Mouse (Mus musculus) bone marrow, adult 2 months (tissue): Measurements from ENCODE around the gene Fam151a. TPM values are rescaled to one million over a fixed set of nuclear protein-coding genes. Genes with fewer than 3 reads are reported as not detected.
A peak's percentile ranks its signal among the peaks of the same experiment; 100 is the strongest.
"Not testable (repeated sequence)": the region's sequence is repeated elsewhere in the genome, so short reads cannot be mapped to it uniquely, and the experiment has no call there.

ENCODE experiments used
- H3K27ac ChIP-seq: fragments of 200-500 bp; 2 replicates; pipeline ENCODE4 v1.5.1; 2012; ENCODE audit warnings: low read depth, mild to moderate bottlenecking, control low read depth, inconsistent platforms, low read length; ENCODE audit not compliant: control insufficient read depth, poor library complexity, insufficient read depth
- H3K4me1 ChIP-seq: fragments of 200-500 bp; 2 replicates; pipeline ENCODE4 v1.6.1; 2011; ENCODE audit warnings: low read length; ENCODE audit not compliant: control insufficient read depth, insufficient read depth
- H3K4me3 ChIP-seq: fragments of 200-500 bp; replicated peaks from 2 replicates; pipeline ENCODE3; 2011; ENCODE audit warnings: mild to moderate bottlenecking, low read depth, low read length, control low read depth; ENCODE audit not compliant: control insufficient read depth
- CTCF ChIP-seq: fragments of 200-500 bp; IDR thresholded peaks from 2 replicates; pipeline ENCODE4 v1.5.1; 2011; ENCODE audit warnings: low read length, control low read depth; ENCODE audit not compliant: control insufficient read depth, insufficient read depth
- POLR2A ChIP-seq: fragments of 200-500 bp; IDR thresholded peaks from 2 replicates; pipeline ENCODE4 v1.6.1; 2011; ENCODE audit warnings: low read depth, mild to moderate bottlenecking, control low read depth, low read length, borderline replicate concordance; ENCODE audit not compliant: control insufficient read depth
- WGBS: fragments of 180-500 bp; shearing (Covaris S2); methylation state at CpG from one replicate; pipeline ENCODE4 v1.1.7; 2018; 5-methylcytosine and 5-hydroxymethylcytosine counted together
- polyA plus RNA-seq: library from polyadenylated mRNA; stranded (reverse); fragments of >200 nt; gene quantifications from 2 replicates; pipeline ENCODE4 v1.2.4, GENCODE M21; 2011; ENCODE audit warnings: low replicate concordance; ENCODE audit not compliant: missing spikeins, insufficient read depth, insufficient read length

The Fam151a gene
- polyA plus RNA-seq, 1 experiment = not detected

GRCm38 (mm10) chr4:106749699-106750098, 16.0 kb downstream of the Fam151a start:
- no peak overlapping the region for H3K27ac ChIP-seq
- 63% methylated on average over 7 of the region's 7 CpGs for WGBS
- TF ChIP-seq POLR2A = no peak
- peak; percentile 41; the same call in 1 of the 2 replicates for TF ChIP-seq CTCF

GRCm38 (mm10) chr4:106751726-106752125, 18.0 kb downstream of the Fam151a start:
- TF ChIP-seq POLR2A = no peak
- no peak for TF ChIP-seq CTCF
- no peak overlapping the region for H3K4me3 ChIP-seq
- 93% methylated on average over 6 of the region's 6 CpGs for WGBS
- H3K4me1 ChIP-seq = no peaks in the 10 kb centered on the region
- H3K27ac ChIP-seq = no peak overlapping the region

More at GRCm38 (mm10) chr4:106749699-106750098, 16.0 kb downstream of the Fam151a start:
- Histone ChIP-seq H3K4me1 (no peaks in the 10 kb centered on the region), H3K4me3 (no peak overlapping the region)

DNA sequence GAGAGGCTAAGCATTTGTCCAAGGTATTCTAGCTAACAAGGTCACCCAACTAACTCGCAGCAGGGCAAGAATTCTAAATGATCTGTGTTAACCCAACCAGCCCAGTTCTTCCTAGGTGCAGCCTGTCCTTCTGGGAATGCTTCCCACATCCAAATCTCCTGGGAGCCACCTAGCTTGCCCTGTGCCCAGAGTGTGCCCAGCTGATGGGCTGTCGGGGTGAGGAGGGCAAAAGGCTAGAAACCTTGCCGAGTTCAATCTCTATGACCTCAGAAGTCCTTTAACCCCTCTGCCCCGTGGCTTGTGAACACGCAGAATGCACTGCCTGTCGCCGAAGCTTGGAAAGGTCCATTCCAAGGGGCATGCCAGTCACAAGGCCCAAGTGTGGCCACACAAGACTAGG, 30.5 kb downstream of the Fam151a start:
- no peaks in the 10 kb centered on the region for H3K4me1 ChIP-seq
- TF ChIP-seq CTCF (no peak), POLR2A (no peak)
- no peak overlapping the region for H3K27ac ChIP-seq
- WGBS = 76% methylated on average over 7 of the region's 7 CpGs
- H3K4me3 ChIP-seq = no peak overlapping the region

DNA sequence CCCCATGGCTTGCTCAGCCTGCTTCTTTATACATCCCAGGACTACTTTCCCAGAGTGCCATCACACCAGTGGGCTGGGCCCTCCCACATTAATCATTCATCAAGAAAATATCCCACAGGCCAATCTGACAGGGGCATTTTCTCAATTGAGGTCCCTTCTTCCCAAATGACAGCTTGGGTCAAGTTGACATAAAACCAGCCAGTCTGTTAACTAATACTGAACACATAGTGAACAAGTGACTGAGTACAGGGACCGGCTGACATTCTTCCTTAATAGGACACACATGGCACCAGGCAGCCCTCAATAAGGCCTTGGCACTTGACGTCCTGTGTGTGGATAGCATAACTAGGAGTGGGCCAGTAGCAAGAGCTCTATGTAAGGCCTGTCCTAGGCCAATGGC, 35.6 kb downstream of the Fam151a start:
- no peak overlapping the region for H3K4me3 ChIP-seq
- H3K27ac ChIP-seq = no peak overlapping the region
- no peaks in the 10 kb centered on the region for H3K4me1 ChIP-seq
- TF ChIP-seq POLR2A = no peak
- no peak for TF ChIP-seq CTCF
- WGBS = 79% methylated on average over 2 of the region's 2 CpGs

DNA sequence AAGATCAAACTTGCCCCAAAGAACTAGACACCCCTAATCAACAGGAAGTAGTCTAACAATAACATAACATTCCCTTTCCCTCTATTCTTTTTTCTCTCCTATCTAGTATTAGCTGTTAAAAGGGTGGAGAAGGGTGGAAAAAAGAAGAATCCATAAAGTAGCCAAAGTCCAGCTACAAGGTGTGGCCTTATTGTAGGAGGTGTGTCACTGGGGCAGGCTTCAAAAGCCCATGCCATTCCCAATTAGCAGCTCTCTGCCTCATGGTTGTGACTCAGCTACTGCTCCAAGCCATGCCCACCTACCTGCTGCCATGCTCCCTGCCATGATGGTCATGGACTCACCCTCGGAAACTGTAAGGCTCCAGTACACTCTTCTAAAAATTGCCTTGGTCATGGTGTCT, 38.9 kb downstream of the Fam151a start:
- Histone ChIP-seq H3K27ac (no peak overlapping the region), H3K4me3 (no peak overlapping the region), H3K4me1 (no peaks in the 10 kb centered on the region)
- TF ChIP-seq CTCF (no peak), POLR2A (no peak)
- 74% methylated on average over 1 of the region's 1 CpGs for WGBS

GRCm38 (mm10) chr4:106775767-106776166, 42.1 kb downstream of the Fam151a start:
- H3K4me1 ChIP-seq = not testable (repeated sequence)

GRCm38 (mm10) chr4:106776998-106777397, 43.3 kb downstream of the Fam151a start:
- WGBS = 43% methylated on average over 3 of the region's 3 CpGs
- H3K4me1 ChIP-seq = no peaks in the 10 kb centered on the region
- TF ChIP-seq POLR2A (no peak), CTCF (no peak)

More at GRCm38 (mm10) chr4:106775767-106776166, 42.1 kb downstream of the Fam151a start:
- not testable (repeated sequence) for H3K4me3 ChIP-seq, H3K27ac ChIP-seq
- 88% methylated on average over 6 of the region's 6 CpGs for WGBS

GRCm38 (mm10) chr4:106778116-106778788, 44.6 kb downstream of the Fam151a start:
- no peaks in the 10 kb centered on the region for H3K4me1 ChIP-seq
- no peak for TF ChIP-seq POLR2A
- TF ChIP-seq CTCF = no peak
- WGBS = 76% methylated on average over 5 of the region's 5 CpGs
- no peak overlapping the region for H3K27ac ChIP-seq
- no peak overlapping the region for H3K4me3 ChIP-seq

More at GRCm38 (mm10) chr4:106776998-106777397, 43.3 kb downstream of the Fam151a start:
- Histone ChIP-seq H3K27ac (no peak overlapping the region), H3K4me3 (no peak overlapping the region)

GRCm38 (mm10) chr4:106780045-106780444, 46.4 kb downstream of the Fam151a start:
- Histone ChIP-seq H3K4me1 (no peaks in the 10 kb centered on the region), H3K4me3 (no peak overlapping the region), H3K27ac (no peak overlapping the region)
- TF ChIP-seq POLR2A (no peak), CTCF (no peak)
- 86% methylated on average over 3 of the region's 3 CpGs for WGBS
